Mouse (Mus musculus) urinary bladder, postnatal 36 days (tissue): Measurements from ENCODE around the gene Ngfr.
A peak's percentile ranks its signal among the peaks of the same experiment; 100 is the strongest.

ENCODE experiments used
- DNase-seq, 2 experiments: peaks; one replicate each; pipeline ENCODE4 v3.0.0; 2022; ENCODE audit warnings: low spot score in 2 of 2, mixed read lengths in 1 of 2

Ngfr gene

GRCm38 (mm10) chr11:95520456-95521072 lies 67.0 kb downstream of the Ngfr start:
- peak; percentile 79 to 84 for DNase-seq

- DNase-seq = no peak
Measured at GRCm38 (mm10) chr11:95519996-95520395, 67.5 kb downstream of the Ngfr start.

GRCm38 (mm10) chr11:95519299-95519698 lies 68.2 kb downstream of the Ngfr start:
- DNase-seq = no peak
